Mouse (Mus musculus): ENCODE measurements around the gene Hist2h3c2.

GRCm38 (mm10) chr3:96277800-96278624, 39.1 kb upstream of the Hist2h3c2 start:
- peak; percentile 61; the same call in 1 of the 2 replicates for TF ChIP-seq POLR2A (IDR thresholded peaks at IDR 0.05; ENCODE audit: control insufficient read depth, extremely low read depth, insufficient read depth, low read length, poor library complexity)
- peak; percentile 84 for TF ChIP-seq CTCF (IDR thresholded peaks at IDR 0.05; ENCODE audit: borderline replicate concordance, control insufficient read depth, extremely low read depth, insufficient read depth, low read length, poor library complexity)
